Mouse (Mus musculus) limb, embryonic 15.5 days (tissue): ENCODE data around the gene Ccdc173. TPM values are rescaled to one million over a fixed set of nuclear protein-coding genes. Genes with fewer than 3 reads are reported as not detected.

ENCODE experiments used
- ATAC-seq: fragments of 200-750 bp; cut with Nextera tagmentation; 2 replicates; pipeline ENCODE4 v1.8.0; 2017; ENCODE audit warnings: low read depth, moderate TSS enrichment; ENCODE audit not compliant: insufficient number of reproducible peaks, low FRiP score, low TSS enrichment
- H3K27ac ChIP-seq: fragments of 300-500 bp; sonication (generic); 2 replicates; pipeline ENCODE4 v1.5.1; 2015; ENCODE audit warnings: moderate library complexity, mild to moderate bottlenecking, inconsistent platforms
- H3K27me3 ChIP-seq: fragments of 300-500 bp; sonication (generic); 2 replicates; pipeline ENCODE4 v1.6.1; 2015; ENCODE audit warnings: inconsistent platforms
- H3K36me3 ChIP-seq: fragments of 300-500 bp; sonication (generic); 2 replicates; pipeline ENCODE4 v1.6.1; 2015; ENCODE audit warnings: inconsistent platforms
- H3K4me1 ChIP-seq: fragments of 300-500 bp; sonication (generic); 2 replicates; pipeline ENCODE4 v1.6.1; 2015; ENCODE audit warnings: inconsistent platforms
- H3K4me2 ChIP-seq: fragments of 300-500 bp; sonication (generic); 2 replicates; pipeline ENCODE4 v1.6.1; 2015; ENCODE audit warnings: mild to moderate bottlenecking, inconsistent platforms
- H3K4me3 ChIP-seq: fragments of 300-500 bp; sonication (generic); 2 replicates; pipeline ENCODE4 v1.5.1; 2015; ENCODE audit warnings: mild to moderate bottlenecking, inconsistent platforms
- H3K9ac ChIP-seq: fragments of 300-500 bp; sonication (generic); 2 replicates; pipeline ENCODE4 v1.6.1; 2015; ENCODE audit warnings: inconsistent platforms
- H3K9me3 ChIP-seq: fragments of 300-500 bp; sonication (generic); 2 replicates; pipeline ENCODE4 v1.6.1; 2016; ENCODE audit warnings: inconsistent platforms
- WGBS: fragments of 180-500 bp; shearing (Covaris S2); methylation state at CpG from one replicate; pipeline ENCODE4 v1.1.7; 2015; 5-methylcytosine and 5-hydroxymethylcytosine counted together
- polyA plus RNA-seq: library from polyadenylated mRNA; unstranded; fragments of >200 nt; fragmentation: Nextera tagmentation; extraction: Ambion mirVana; gene quantifications from 2 replicates; pipeline ENCODE4 v1.2.1, GENCODE M21; 2015

The Ccdc173 gene
- 1.5 and 1.7 TPM in 2 replicates for polyA plus RNA-seq

- Histone ChIP-seq H3K9ac (peak within 1 kb of the TSS; percentile 60), H3K27ac (peak within 1 kb of the TSS; percentile 89), H3K36me3 (peaks cover 14% of the 10 kb centered on the region), H3K9me3 (no peaks in the 10 kb centered on the region), H3K4me2 (peak within 1 kb of the TSS; percentile 76), H3K27me3 (no peaks in the 10 kb centered on the region), H3K4me1 (peaks cover 6% of the 10 kb centered on the region), H3K4me3 (peak within 1 kb of the TSS; percentile 75)
- WGBS: 1% methylated on average over 48 of the region's 48 CpGs
- ATAC-seq: peak; percentile 93
These were observed at the start of gene Ccdc173, which contains the start of gene Phospho2 for GRCm38 (mm10) chr2:69789429-69790069. Ccdc173 (minus strand) TSS chr2:69789575. Phospho2 (plus strand) TSS chr2:69789623.

GRCm38 (mm10) chr2:69838707-69839106, 49.3 kb upstream of the Ccdc173 start:
- no peak overlapping the region for H3K9ac ChIP-seq
- ATAC-seq: no peak
- H3K9me3 ChIP-seq: no peaks in the 10 kb centered on the region
- H3K27me3 ChIP-seq: no peaks in the 10 kb centered on the region
- H3K27ac ChIP-seq: no peak overlapping the region
- H3K4me1 ChIP-seq: no peaks in the 10 kb centered on the region
- H3K4me3 ChIP-seq: no peak overlapping the region
- H3K36me3 ChIP-seq: peaks cover 18% of the 10 kb centered on the region
- no peak overlapping the region for H3K4me2 ChIP-seq

GRCm38 (mm10) chr2:69837996-69838395, 48.6 kb upstream of the Ccdc173 start:
- H3K4me2 ChIP-seq: no peak overlapping the region
- no peak overlapping the region for H3K9ac ChIP-seq
- H3K27me3 ChIP-seq: no peaks in the 10 kb centered on the region
- H3K27ac ChIP-seq: no peak overlapping the region
- H3K36me3 ChIP-seq: peaks cover 25% of the 10 kb centered on the region
- no peak for ATAC-seq
- H3K4me1 ChIP-seq: no peaks in the 10 kb centered on the region
- 47% methylated on average over 3 of the region's 3 CpGs for WGBS
- no peak overlapping the region for H3K4me3 ChIP-seq
- no peaks in the 10 kb centered on the region for H3K9me3 ChIP-seq

DNA sequence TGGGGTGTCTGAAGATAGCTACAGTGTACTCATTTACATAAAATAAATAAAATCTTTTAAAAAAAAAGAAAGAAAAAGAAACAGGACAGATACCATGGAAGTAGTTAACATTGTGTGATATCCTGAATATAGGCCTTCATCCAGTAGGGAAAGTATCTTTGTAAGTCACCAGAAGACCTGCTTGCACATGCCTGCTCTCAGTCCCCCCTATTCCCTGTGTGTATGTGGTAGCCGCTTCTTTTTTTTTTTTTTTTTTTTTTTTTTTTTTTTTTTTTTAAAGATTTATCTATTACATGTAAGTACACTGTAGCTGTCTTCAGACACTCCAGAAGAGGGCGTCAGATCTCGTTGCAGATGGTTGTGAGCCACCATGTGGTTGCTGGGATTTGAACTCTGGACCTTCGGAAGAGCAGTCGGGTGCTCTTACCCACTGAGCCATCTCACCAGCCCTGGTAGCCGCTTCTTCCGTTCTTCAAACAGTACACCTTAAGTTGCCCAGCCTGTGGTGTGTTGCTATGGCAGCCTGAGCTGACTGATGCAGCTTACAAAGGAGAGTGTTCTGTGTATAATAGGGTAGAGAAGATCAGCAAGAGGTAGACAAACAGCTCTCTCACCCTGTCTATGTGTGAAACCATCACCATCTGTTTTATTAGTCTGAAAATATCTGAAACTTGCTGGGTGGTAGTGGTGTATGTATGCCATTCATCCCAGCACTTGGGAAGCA, 48.0 kb upstream of the Ccdc173 start:
- no peak overlapping the region for H3K4me3 ChIP-seq
- no peak overlapping the region for H3K9ac ChIP-seq
- peaks cover 30% of the 10 kb centered on the region for H3K36me3 ChIP-seq
- H3K9me3 ChIP-seq: no peaks in the 10 kb centered on the region
- 78% methylated on average over 6 of the region's 7 CpGs for WGBS
- no peak for ATAC-seq
- H3K27ac ChIP-seq: no peak overlapping the region
- H3K4me2 ChIP-seq: no peak overlapping the region
- no peaks in the 10 kb centered on the region for H3K27me3 ChIP-seq
- H3K4me1 ChIP-seq: no peaks in the 10 kb centered on the region

GRCm38 (mm10) chr2:69830116-69830515, 40.7 kb upstream of the Ccdc173 start:
- H3K27me3 ChIP-seq: no peaks in the 10 kb centered on the region
- no peak overlapping the region for H3K4me2 ChIP-seq
- H3K9ac ChIP-seq: no peak overlapping the region
- H3K4me1 ChIP-seq: no peaks in the 10 kb centered on the region
- H3K9me3 ChIP-seq: no peaks in the 10 kb centered on the region
- whole genome bisulfite sequencing: 91% methylated on average over 8 of the region's 8 CpGs
- H3K27ac ChIP-seq: no peak overlapping the region
- no peak overlapping the region for H3K4me3 ChIP-seq
- ATAC-seq: no peak
- peaks cover 63% of the 10 kb centered on the region for H3K36me3 ChIP-seq

GRCm38 (mm10) chr2:69829680-69830079, 40.3 kb upstream of the Ccdc173 start:
- WGBS: 97% methylated on average over 2 of the region's 2 CpGs
- H3K4me1 ChIP-seq: no peaks in the 10 kb centered on the region
- no peak overlapping the region for H3K4me2 ChIP-seq
- H3K36me3 ChIP-seq: peaks cover 60% of the 10 kb centered on the region
- no peak overlapping the region for H3K27ac ChIP-seq
- no peaks in the 10 kb centered on the region for H3K27me3 ChIP-seq
- no peak overlapping the region for H3K4me3 ChIP-seq
- ATAC-seq: no peak
- no peak overlapping the region for H3K9ac ChIP-seq
- H3K9me3 ChIP-seq: no peaks in the 10 kb centered on the region

DNA sequence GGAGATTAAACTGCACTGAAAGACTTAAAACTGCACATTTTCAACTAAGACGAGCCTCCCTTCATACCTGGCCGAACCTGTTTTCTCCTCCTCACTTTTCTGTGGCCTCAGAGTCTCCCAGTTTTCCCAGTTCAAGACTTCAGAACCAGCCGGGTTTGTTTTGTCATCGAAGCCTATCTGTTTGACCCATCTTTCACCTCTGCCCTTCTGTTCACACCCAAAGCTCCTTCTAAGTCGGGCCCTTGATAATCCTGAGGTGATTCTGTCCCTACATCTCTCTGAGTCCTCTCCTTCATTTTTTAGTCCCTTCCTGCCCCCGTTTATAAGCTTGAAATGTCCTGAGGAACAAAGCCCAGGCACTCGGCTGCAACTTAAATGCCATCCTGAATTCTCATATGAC, 38.7 kb upstream of the Ccdc173 start:
- no peak overlapping the region for H3K4me3 ChIP-seq
- WGBS: 34% methylated on average over 7 of the region's 7 CpGs
- H3K4me1 ChIP-seq: 0 out of 2 replicates have a peak, but pooled peaks cover 3% of the 10 kb centered on the region
- no peak overlapping the region for H3K9ac ChIP-seq
- no peak for ATAC-seq
- no peaks in the 10 kb centered on the region for H3K27me3 ChIP-seq
- H3K27ac ChIP-seq: no peak overlapping the region
- no peak overlapping the region for H3K4me2 ChIP-seq
- peaks cover 44% of the 10 kb centered on the region for H3K36me3 ChIP-seq
- no peaks in the 10 kb centered on the region for H3K9me3 ChIP-seq

- no peak overlapping the region for H3K4me3 ChIP-seq
- no peak overlapping the region for H3K4me2 ChIP-seq
- H3K9me3 ChIP-seq: no peaks in the 10 kb centered on the region
- no peak overlapping the region for H3K27ac ChIP-seq
- no peak for ATAC-seq
- H3K4me1 ChIP-seq: peaks cover 7% of the 10 kb centered on the region
- WGBS: 83% methylated on average over 2 of the region's 2 CpGs
- no peak overlapping the region for H3K9ac ChIP-seq
- H3K36me3 ChIP-seq: peaks cover 37% of the 10 kb centered on the region
- H3K27me3 ChIP-seq: no peaks in the 10 kb centered on the region
These were observed 37.0 kb upstream of the Ccdc173 start for GRCm38 (mm10) chr2:69826380-69826779.

- Histone ChIP-seq H3K36me3 (peaks cover 32% of the 10 kb centered on the region), H3K9me3 (no peaks in the 10 kb centered on the region), H3K9ac (no peak overlapping the region), H3K27me3 (no peaks in the 10 kb centered on the region), H3K4me2 (no peak overlapping the region), H3K4me1 (peaks cover 7% of the 10 kb centered on the region), H3K4me3 (no peak overlapping the region), H3K27ac (no peak overlapping the region)
- WGBS: 87% methylated on average over 10 of the region's 10 CpGs
- ATAC-seq: no peak
These were observed 36.5 kb upstream of the Ccdc173 start for GRCm38 (mm10) chr2:69825898-69826297.

GRCm38 (mm10) chr2:69823129-69823677, 33.8 kb upstream of the Ccdc173 start:
- no peaks in the 10 kb centered on the region for H3K27me3 ChIP-seq
- 2% methylated on average over 44 of the region's 45 CpGs for WGBS
- H3K9ac ChIP-seq: peak overlapping the region; percentile 86
- H3K9me3 ChIP-seq: no peaks in the 10 kb centered on the region
- peaks cover 7% of the 10 kb centered on the region for H3K4me1 ChIP-seq
- H3K27ac ChIP-seq: peak overlapping the region; percentile 94
- H3K36me3 ChIP-seq: peaks cover 8% of the 10 kb centered on the region; the same call in 1 of the 2 replicates
- H3K4me3 ChIP-seq: peak overlapping the region; percentile 85
- ATAC-seq: peak; percentile 67
- peak overlapping the region; percentile 70 for H3K4me2 ChIP-seq

- WGBS: under 1% methylated on average over 74 of the region's 80 CpGs
These were observed 33.2 kb upstream of the Ccdc173 start for GRCm38 (mm10) chr2:69822361-69823128.

More at GRCm38 (mm10) chr2:69822361-69823128, 33.2 kb upstream of the Ccdc173 start:
- H3K9ac ChIP-seq: peak overlapping the region; percentile 86
- H3K4me3 ChIP-seq: peak overlapping the region; percentile 85
- ATAC-seq: peak; percentile 79
- peaks cover 7% of the 10 kb centered on the region; the same call in 1 of the 2 replicates for H3K36me3 ChIP-seq
- no peaks in the 10 kb centered on the region for H3K9me3 ChIP-seq
- peak overlapping the region; percentile 94 for H3K27ac ChIP-seq
- H3K4me1 ChIP-seq: peaks cover 7% of the 10 kb centered on the region
- H3K4me2 ChIP-seq: peak overlapping the region; percentile 70
- no peaks in the 10 kb centered on the region for H3K27me3 ChIP-seq
